14 mouse cellular contexts compared by ENCODE assay signal in the genomic region with DNA sequence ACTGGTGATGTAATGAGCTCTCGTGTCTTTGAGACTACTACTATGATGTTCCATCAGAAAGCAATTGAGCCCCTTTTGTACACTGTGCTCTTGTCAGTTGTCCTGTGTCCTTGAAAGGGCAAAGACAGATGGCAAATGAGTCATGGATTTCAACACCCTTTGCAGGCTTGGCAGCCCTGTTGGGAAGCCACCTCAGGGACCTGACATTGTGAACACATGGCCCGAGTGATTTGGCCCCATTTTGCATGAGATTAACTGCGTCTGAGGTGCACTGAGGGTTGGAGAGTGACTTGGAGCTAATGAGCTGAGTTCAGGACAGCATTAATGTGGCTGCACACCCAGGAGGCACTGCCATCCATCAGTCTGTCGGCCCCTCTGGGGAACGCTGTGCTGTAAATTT.
"Had no signal": no experiment of that assay in that cellular context is flagged by ENCODE, and none has a peak within 500 bp of the region (broad histone marks: within the 10 kb centered on the region; RNA-seq: fewer than 3 reads in every experiment).

No protein-coding gene starts in this region.

- H3K4me2 ChIP-seq: limb, embryonic 15.5 days; liver, embryonic 12.5 days; lung, embryonic 14.5 days; neural tube, embryonic 15.5 days had no signal

- H3K27me3 ChIP-seq: limb, embryonic 15.5 days; liver, embryonic 12.5 days; neural tube, embryonic 15.5 days had no signal

- H3K4me3 ChIP-seq: left cerebral cortex, adult 2 months; limb, embryonic 15.5 days; liver, embryonic 12.5 days; midbrain, embryonic 10.5 days; myocyte; neural tube, embryonic 15.5 days had no signal

- H3K9ac ChIP-seq: limb, embryonic 15.5 days; liver, embryonic 12.5 days; lung, embryonic 14.5 days; neural tube, embryonic 15.5 days had no signal

- H3K4me1 ChIP-seq: limb, embryonic 15.5 days; liver, embryonic 12.5 days; midbrain, embryonic 10.5 days; neural tube, embryonic 15.5 days had no signal

- H3K9me3 ChIP-seq: limb, embryonic 15.5 days; liver, embryonic 12.5 days; midbrain, embryonic 10.5 days; neural tube, embryonic 15.5 days had no signal

- DNase-seq: kidney, postnatal 10 days; kidney, postnatal 4 days; lung, embryonic 14.5 days; lung, postnatal 10 days; lung, postnatal 4 days; midbrain, embryonic 14.5 days; thymus, adult 18-20 months; thymus, postnatal 14 days had no signal

- ATAC-seq: liver, embryonic 12.5 days had no signal

- H3K27ac ChIP-seq: left cerebral cortex, adult 2 months; limb, embryonic 15.5 days; liver, embryonic 12.5 days; midbrain, embryonic 10.5 days; neural tube, embryonic 15.5 days had no signal

- H3K36me3 ChIP-seq: limb, embryonic 15.5 days; liver, embryonic 12.5 days; midbrain, embryonic 10.5 days; neural tube, embryonic 15.5 days had no signal
